Mouse (Mus musculus) thymus, postnatal 0 days (tissue): ENCODE results near the gene Rnf19b. TPM values are rescaled to one million over a fixed set of nuclear protein-coding genes. Genes with fewer than 3 reads are reported as not detected.
A peak's percentile ranks its signal among the peaks of the same experiment; 100 is the strongest.

Experiments used
- DNase-seq: peaks from one replicate; pipeline ENCODE4 v3.0.0-alpha.2; 2015; ENCODE audit warnings: low spot score
- polyA plus RNA-seq: library from polyadenylated mRNA; unstranded; fragments of >200 nt; fragmentation: Nextera tagmentation; extraction: Ambion mirVana; gene quantifications from 2 replicates; pipeline ENCODE4 v1.2.1, GENCODE M21; 2015

Gene Rnf19b
- 9.4 and 11.0 TPM in 2 replicates for polyA plus RNA-seq

DNA sequence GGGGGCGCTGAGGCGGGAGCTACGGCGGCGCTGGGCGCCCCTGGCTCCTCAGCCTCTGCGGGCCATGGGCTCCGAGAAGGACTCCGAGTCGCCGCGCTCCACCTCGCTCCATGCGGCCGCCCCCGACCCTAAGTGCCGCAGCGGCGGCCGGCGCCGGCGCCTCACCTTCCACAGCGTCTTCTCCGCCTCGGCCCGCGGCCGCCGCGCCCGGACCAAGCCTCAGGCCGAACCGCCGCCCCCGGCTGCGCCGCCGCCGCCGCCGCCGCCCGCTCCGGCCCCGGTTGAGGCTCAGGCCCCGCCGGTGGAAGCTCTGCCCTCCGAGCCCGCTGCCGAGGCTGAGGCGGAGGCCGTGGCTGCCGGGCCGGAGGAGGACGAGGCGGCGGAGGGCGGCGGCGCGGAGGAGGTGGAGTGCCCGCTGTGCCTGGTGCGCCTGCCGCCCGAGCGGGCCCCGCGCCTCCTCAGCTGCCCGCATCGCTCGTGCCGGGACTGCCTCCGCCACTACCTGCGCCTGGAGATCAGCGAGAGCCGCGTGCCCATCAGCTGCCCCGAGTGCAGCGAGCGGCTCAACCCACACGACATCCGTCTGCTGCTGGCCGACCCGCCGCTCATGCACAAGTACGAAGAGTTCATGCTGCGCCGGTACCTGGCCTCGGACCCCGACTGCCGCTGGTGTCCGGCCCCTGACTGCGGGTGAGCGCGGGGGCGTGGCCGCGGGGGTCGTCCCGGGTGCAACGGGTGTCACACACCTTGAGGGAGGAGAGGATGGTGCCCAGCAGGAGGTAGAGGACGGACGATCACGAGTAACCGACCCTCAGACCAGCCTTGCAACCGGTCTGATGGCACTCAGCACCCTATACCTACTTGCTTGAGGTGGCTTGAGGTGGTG lies at the start of gene Rnf19b:
Gene Rnf19b (plus strand): TSS at position 65 of the 886 bp plus-strand sequence.
- peak; percentile 40 for DNase-seq

DNA sequence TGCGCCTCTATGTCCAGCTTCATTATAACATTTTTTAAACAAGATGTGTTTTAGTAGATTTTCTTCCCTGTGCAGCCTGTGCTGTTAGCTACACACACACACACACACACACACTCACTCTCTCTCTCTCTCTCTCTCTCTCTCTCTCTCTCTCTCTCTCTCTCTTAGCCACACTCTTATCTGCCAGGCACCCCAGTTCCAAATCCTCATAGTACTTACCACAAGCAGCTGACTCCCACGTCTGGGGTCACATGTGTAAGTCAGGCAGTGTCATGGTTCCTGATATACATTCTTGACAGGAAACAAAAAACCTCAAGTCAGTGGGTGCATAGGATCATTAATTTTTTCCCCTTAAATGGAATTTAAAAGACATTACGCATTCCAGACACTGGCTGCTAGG lies 49.4 kb upstream of the Rnf19b start:
- DNase-seq: peak; percentile 4

DNA sequence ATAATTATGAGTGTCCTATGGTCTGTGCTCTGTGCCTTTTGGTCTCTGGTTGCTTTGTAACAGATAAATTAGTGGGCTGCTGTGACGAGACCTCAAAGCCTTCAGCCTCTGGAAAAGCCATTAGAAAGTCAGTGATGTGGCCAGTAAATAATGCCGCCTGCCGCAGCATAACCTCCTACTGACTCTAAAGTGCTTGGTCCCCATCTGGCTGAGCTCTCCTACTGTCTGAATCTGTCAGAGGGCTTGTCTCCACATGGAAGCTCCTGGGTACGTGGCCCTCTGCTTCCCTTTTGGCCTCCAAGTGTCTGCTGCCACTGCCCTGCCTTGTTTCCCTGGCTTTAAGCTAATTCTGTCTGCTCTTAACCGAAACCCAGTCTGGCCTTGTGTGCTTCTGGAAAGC lies 48.5 kb upstream of the Rnf19b start:
- no peak for DNase-seq

DNA sequence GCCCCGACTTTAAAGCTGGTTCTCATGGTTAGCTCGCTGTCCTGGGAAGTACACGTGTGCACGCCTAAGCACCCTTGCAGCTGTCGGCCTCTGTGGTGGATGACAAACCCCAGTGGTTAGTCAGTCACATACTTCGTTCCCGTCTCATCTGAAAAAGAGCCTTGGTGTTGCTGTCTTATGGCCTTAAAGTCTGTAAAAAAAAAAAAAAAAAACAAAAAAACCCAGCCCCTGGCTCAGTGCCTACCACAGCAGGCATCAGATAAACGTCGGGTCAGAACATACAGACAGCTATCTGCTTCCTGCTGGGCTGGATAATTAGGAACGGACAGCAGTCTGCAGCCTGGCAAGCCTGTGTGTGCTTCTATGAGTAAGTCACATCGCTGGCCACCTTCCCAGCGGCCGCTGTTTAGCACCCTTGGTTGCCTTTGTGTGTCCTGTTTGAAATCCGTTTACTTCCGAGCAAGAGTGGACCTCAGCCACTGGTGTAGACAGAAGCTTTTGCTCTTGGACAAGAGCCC lies 46.4 kb upstream of the Rnf19b start:
- no peak for DNase-seq

DNA sequence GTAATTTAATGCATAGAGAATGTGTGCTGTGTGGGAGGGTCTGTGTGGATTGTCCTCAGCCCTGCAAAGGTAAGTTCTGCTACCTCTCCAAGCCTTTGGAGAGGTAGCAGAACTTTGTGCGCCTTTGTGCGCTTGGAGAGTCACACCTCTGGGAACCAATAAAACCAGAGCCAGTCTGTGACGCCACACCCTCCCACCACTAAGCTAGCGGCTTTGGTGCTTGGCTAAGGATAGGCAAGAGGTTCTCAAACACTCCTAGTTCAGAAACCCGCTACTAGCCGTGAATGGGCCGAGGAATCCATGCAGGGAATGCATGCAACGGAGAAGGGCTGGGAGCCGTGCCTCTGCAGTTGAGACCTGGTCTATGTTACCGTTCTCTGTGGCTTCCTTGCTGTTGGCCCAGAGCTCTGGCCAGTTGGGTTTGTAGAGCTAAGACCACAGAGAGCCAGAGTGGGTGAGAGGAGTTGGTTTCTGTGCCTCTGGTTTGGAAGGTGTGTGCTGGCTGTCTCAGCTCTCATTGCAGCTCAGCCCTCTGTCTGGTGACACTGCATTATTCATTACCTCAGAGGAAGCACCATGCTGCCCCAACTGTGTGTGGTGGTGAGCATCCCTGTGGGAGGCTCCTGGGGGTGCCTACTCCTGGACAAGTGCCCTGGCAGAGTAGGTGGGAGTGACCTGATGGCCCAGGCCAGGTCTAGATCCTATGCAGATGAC lies 44.8 kb upstream of the Rnf19b start:
- no peak for DNase-seq

DNA sequence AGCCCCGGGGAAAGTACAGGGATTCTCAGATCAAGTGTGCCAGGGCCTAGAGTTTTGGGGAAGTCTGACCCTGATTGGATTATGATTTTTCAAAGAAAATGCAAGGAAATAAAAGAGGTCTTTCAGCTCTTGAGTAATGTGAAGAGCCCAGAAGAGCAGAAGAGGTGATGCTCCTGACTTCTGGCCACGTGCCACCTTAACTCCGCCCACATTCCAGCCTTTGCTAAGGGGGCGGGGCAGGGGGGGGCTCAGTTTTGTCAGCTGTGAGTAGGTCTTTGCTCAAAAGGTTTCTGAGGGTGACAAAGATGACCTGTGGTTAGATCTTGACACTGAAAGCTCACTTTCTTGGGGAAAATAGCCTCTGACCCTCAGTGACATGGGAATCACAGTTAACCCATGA lies 41.7 kb upstream of the Rnf19b start:
- DNase-seq: no peak

DNA sequence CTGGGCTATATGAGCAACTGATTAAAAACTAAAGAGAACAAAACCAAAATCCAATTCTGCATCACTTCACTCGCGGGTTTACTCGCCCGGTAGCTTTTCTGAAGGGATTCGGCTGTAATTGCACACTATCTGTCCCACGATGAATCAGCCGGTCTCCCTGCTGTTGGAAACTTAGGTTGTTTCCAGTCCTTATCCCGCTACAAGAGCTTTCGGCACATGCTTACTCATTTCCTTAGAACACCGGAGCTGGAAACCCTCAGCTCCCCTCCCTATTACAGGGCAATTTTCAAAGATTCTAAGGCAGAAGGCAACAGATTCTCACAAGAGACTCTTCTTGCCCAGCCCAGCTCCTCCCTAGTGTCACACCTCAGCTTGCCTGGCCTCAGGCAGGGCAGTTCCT lies 40.9 kb upstream of the Rnf19b start:
- no peak for DNase-seq

DNA sequence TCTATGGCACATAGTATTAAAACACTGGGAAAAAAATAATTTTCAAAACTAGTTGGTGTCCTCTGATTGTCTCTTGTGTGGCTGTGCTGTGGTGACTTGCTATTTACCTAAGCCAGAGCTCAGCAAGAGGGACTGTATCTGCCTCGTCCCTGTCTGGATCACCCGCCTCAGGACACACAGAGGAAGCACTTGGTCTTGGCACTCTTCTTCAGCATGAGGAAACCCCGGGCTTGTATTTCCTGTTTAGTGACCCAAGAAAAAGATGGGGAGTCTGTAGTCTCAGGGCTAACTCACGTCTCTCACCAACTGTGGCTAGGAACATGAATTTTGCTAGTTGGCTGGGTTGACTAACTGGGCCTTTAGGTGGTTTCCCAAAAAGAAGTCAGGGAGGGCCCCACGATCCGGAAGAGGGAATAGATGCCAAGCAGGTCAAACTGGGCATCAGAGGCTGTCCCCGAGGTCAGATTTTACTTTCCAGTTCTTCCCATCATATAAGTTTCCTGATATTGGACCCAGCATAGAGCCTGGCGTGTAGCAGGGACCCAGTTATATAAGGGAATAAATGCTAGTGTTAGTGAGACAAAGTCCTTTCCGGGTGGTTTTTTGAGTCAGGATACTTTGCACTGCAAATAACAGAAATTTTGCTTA lies 39.2 kb upstream of the Rnf19b start:
- no peak for DNase-seq

DNA sequence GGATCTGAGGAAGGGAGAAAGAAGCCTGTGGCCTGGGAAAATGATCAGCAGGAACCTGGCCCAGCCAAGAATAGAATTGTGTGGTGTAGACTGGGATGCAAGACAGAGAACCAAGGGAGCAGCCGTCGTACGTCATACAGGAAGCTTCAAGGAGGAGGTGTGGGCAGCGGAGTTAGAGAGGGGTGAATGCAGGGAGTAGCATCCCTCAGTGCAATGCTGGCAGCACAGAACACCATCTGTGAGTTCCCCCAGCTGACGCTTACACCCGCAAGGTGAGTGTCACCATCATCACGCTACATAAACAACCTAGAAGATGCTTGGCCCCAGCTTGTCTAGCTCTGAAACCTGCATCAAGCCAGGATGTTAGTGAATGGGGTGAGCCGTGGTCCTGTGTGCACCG lies 38.3 kb upstream of the Rnf19b start:
- DNase-seq: no peak

DNA sequence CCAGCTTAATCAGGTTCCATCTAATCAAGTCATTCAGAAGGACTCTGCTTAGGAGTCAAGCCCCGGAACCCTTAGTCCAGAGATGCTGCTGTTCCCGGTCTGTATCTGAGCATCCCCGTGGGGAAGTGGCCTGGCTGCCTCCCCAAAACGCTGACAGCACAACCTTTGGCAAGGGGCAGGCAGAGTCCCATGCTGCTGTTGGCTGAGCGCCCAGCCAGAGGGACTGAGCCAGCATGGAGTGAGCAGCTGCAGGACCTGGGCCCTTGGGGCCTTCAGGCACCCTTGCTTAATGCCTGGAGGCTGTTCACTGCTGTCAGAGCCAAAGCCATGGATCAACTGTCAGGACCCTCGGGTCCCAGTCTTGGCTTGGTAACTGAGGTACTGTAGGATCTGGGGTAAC lies 37.6 kb upstream of the Rnf19b start:
- no peak for DNase-seq

DNA sequence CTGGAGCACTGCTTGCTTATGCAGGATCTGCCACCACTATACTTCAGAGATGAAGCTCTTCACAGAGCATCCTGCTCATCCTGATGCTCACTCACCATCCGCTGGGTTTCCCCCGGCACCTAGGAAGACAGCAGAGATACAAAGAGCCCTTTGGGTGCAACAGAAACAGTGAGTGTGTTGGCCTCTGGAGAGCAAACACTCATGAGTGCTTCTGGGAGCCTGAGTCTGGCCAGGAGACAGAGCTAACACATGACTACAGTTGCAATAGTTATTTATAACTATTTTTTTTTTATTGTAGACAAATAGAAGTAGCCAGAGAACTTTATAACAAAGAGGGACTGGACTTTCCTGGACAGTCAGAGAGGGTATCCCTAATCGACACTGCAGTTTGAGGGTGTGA lies 36.6 kb upstream of the Rnf19b start:
- DNase-seq: no peak

DNA sequence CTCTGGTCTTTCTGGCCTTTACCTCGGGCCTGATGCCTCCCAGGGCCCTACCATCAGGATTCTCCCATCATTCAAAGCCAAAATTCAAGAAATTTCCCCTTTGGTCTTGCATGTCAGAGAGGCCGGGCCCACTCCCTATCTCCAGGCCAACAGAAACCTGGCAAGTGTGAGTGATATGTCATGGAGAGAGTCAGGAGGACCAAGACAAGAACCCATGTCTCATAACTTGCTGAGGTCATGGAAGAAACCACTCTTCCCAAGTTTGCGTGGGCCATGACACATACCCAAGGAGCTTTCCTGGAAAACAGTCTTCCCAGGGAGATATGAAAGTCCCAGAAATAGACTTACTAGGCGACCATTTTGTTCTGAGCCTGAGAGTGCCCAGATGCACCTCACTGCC lies 36.2 kb upstream of the Rnf19b start:
- no peak for DNase-seq

DNA sequence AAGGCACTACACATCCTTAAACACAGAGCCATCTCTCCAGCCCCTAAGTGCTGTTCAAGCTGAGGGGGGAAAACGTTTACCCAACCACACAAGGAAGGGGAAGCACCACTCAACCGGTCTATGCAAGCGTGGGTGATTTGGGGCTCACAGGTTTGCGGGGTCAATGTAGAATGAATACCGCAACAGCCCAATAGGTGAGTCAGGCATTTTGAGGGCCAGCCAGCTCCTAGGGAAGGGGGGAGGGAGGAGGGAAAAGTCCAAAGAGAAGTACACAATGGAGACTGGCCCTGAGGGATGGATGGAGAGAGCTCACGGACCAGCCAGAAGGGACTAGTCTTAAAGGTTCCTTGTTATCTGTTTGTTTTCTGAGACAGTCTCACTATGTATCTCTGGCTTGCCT lies 34.2 kb upstream of the Rnf19b start:
- no peak for DNase-seq

DNA sequence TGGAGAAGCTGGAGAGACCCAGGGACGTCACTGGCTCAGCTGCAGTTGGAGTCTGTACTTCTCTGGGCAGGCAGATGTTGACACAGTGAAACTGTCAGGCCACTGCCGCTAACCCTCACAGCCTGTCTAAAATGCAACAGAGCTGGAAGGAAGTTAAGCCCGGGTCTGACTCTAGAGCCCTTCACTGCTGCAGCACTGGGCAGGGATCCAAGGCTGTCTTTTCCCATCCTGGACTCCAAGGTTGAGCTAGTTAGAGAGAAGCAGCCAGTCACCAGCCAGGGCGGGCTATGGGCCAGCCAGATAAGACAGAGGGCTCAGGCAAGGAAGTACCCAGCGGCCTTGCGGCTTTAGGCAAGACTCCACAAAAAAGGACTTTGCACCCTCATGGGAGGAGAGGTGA lies 33.3 kb upstream of the Rnf19b start:
- DNase-seq: no peak

DNA sequence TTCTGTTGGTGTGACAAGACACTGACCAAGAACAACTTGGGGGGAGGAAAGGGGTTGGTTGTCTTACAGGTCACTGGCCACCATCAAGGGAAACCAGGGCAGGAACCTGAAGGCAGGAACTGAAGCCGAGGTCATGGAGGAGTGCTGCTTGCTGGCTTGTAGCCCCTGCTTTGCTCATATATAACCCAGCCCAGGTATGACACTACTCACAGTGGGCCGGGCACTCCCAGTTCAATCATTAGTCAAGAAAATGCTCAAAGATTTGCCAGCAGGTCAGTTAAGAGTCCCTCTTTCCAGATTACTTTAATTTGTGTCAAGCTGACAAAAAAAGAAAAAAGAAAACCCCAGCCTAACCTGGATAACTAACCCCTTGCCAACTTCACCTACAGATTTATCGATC lies 32.4 kb upstream of the Rnf19b start:
- no peak for DNase-seq

DNA sequence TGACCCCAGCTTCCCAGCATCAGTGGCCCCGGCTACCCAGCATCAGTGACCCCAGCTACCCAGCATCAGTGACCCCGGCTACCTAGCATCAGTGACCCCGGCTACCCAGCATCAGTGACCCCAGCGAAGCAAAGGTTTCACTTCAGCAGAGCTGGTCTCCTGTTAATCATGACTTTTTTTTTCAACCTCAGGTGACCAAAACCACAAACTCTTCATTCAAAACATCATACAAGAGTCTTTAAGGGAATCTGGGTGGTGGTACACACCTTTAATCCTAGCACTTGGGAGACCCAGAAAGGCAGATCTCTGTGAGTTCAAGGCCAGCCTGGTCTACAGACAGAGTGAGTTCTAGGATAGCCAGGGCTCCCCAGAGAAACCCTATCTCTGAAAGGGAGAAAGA lies 27.3 kb upstream of the Rnf19b start:
- no peak for DNase-seq

DNA sequence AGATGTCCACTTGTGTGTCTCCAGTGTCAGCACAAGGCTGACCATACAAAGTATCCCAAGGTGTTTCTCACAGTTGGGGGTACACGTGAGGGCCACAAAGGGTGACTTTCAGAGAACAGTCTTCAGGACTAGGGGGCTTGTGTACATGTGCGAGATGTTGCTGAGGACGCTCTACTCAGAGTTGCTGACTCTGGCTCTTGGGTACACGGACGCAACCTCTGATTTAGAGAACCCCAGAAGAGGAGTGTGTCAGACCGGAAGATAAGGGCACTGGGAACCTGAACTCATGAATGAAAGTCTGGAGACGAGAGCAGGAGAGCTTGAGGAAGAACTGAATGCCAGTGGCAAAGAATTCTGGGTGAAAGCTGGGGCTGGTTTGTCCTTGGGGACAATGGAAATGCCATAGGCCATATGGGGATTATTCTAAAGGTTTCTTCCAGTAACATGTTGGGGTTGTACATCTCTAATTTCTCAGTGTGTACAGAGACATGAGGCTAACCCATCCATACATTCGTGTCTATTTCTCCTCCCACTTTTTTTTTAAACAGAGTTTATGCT lies 26.6 kb upstream of the Rnf19b start:
- DNase-seq: no peak

DNA sequence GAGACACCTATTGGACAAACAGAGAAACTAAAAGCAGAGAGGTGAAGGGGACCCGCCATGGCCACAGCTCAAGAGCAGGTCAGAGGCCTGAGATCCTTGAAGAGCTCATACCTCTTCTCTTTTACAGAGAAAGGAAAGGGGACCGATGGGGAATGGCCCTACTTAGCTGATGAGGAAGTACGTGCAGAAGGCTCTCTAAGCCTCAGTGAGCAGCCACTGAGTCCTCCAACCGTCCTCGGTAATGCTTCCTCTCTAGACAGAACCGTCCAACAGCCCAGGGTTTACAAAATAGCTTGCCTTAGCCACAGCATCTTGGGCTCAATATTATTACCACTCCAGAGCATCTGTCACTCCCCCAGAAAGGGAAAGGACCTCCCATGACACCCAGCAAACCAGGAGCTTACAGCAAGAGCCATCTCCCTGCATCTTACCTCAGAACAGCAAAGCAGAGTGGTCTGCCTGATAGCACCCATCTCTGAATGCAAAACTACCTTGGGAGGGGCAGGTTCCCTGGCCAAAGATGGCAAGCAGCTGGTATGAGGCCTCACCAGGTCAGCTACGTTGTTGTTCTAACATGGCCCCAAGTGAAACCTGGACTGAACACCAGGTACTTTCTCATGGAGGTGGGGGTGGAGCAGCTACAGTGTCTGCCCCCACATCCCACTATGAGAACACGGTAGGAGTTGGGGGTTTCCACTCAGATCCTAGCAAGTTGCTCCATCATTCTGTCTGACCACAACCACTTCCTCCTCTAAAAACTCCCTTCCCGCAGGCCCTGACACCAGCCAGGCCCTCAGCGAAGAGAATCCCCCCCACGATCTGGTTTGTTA lies 25.7 kb upstream of the Rnf19b start:
- peak; percentile 44 for DNase-seq

DNA sequence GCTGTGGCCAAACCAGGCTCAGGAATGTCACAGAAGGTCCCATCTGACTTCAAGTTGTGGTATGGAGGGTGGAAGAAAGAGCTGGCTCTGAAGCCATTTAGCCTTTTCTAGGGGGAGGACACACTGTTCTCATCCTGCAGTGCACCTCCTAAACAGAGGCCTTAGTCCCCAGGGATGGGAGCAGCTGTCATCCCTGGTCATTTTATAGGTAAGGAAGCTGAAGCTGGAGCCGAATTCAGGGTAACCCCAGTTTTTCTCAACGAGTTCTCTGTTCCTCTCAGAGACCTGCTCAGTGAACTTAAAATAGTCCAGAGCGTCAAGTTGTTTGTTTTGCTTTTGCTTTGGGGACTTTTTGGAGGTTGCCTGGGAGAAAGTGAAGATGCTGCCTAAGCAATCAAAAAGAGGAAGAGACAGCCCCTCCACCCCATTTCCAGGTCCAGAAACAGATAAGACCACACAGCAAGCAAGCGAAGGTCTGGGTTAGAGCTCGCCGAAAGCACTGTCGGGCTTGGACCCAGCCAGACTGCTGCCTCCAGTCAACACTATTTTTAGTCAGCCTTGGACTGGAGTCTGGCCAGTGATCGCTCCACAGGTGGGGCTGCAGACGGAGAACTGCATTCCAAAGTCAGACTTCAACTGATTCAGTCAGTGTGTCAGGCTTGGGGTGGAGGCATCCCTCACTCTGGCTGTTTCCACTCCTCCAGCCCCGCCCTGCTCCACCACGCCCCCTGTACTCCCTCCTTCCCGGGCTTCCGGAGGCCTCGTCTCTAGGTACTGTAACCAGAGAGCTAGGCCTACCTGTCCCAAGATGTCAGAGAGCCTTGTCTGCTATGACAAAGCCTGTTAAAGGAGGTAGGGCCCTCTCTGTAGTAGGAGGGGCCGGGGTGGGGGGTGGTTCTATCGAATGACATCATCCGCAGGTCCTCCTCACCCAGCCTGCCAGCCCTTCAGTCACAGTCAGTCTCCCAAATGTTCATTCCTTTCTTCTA lies 24.8 kb upstream of the Rnf19b start:
- peak; percentile 56 for DNase-seq

DNA sequence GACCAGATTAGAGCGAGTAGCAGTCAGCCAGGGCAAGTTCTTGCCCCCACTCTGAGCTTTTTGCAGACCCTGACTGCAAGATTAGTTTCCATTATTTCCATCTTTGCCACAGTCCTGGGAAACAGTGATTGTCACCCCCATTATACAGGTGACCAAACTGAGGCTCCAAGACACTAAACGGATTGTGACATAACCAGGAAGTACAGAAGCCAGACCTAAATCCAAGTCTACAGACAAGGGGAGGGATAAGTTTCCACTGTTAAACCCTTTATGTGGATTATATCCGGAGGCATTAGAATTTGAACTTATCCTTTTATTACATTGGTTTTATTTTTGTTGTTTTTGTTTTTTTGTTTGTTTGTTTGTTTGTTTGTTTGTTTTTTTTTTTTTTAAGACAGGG lies 23.8 kb upstream of the Rnf19b start:
- no peak for DNase-seq
